Mouse (Mus musculus) heart, embryonic 11.5 days (tissue): ENCODE data around the gene 9930021J03Rik. TPM values are rescaled to one million over a fixed set of nuclear protein-coding genes. Genes with fewer than 3 reads are reported as not detected.

Source experiments
- ATAC-seq: fragments of 200-750 bp; cut with Nextera tagmentation; replicated peaks from 2 replicates; pipeline ENCODE4 v1.8.0; 2017; ENCODE audit warnings: moderate library complexity; ENCODE audit not compliant: insufficient number of reproducible peaks, low FRiP score, low TSS enrichment
- H3K27ac ChIP-seq: fragments of 300-500 bp; sonication (generic); 2 replicates; pipeline ENCODE4 v1.5.1; 2014; ENCODE audit warnings: mild to moderate bottlenecking, low read depth, low read length
- H3K27me3 ChIP-seq: fragments of 300-500 bp; sonication (generic); 2 replicates; pipeline ENCODE4 v1.6.1; 2014; ENCODE audit warnings: mild to moderate bottlenecking, low read length, mixed read lengths; ENCODE audit not compliant: control insufficient read depth, insufficient read depth
- H3K36me3 ChIP-seq: fragments of 300-500 bp; sonication (generic); 2 replicates; pipeline ENCODE4 v1.6.1; 2014; ENCODE audit warnings: mild to moderate bottlenecking, low read length, moderate library complexity, mixed read lengths; ENCODE audit not compliant: control insufficient read depth, insufficient read depth
- H3K4me1 ChIP-seq: fragments of 300-500 bp; sonication (generic); 2 replicates; pipeline ENCODE4 v1.6.1; 2014; ENCODE audit warnings: low read length; ENCODE audit not compliant: control insufficient read depth, insufficient read depth
- H3K4me2 ChIP-seq: fragments of 300-500 bp; sonication (generic); 2 replicates; pipeline ENCODE4 v1.6.1; 2014; ENCODE audit warnings: mild to moderate bottlenecking, moderate library complexity
- H3K4me3 ChIP-seq: fragments of 300-500 bp; sonication (generic); 2 replicates; pipeline ENCODE4 v1.5.1; 2014; ENCODE audit warnings: low read depth, low read length
- H3K9ac ChIP-seq: fragments of 300-500 bp; sonication (generic); 2 replicates; pipeline ENCODE4 v1.6.1; 2014; ENCODE audit warnings: mild to moderate bottlenecking, low read depth, low read length, moderate library complexity
- H3K9me3 ChIP-seq: fragments of 300-500 bp; sonication (generic); replicated peaks from 2 replicates; pipeline ENCODE4 v1.6.1; 2016; ENCODE audit warnings: low read length; ENCODE audit not compliant: control insufficient read depth
- WGBS: fragments of 180-500 bp; shearing (Covaris S2); extraction: QIAGEN DNeasy Blood & Tissue Kit; methylation state at CpG from one replicate; pipeline ENCODE4 v1.1.7; 2014; ENCODE audit not compliant: insufficient replicate concordance; 5-methylcytosine and 5-hydroxymethylcytosine counted together
- polyA plus RNA-seq: library from polyadenylated mRNA; unstranded; fragments of >200 nt; fragmentation: Nextera tagmentation; extraction: Ambion mirVana; gene quantifications from 2 replicates; pipeline ENCODE4 v1.2.1, GENCODE M21; 2014

9930021J03Rik gene
- polyA plus RNA-seq, 1 experiment from 2014 or later: 6.0 TPM

DNA sequence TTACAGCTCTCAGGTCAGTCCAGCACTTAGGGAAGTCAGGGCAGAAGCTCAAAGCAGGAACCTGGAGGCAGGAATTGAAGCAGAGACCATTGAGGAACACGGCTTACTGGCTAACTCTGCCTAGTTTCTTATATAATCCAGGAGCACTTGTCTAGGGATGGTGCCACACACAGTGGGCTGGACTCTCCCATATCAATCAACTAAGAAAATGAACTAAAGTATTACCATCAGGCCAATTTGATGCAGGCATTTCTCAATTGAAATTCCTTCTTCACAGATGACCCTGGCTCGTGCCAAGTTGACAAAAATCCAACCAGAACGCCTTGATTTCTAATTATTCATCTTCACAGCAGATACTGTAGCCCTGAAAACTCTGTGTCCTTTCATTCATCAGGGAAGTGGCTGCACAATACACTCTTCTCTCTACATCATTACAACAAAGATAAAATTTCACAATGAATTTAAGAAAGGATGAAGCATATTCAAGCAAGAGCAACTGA is 32.9 kb upstream of the 9930021J03Rik start:
- Histone ChIP-seq H3K4me1 (no peaks in the 10 kb centered on the region), H3K27ac (no peak overlapping the region), H3K36me3 (no peaks in the 10 kb centered on the region), H3K9me3 (no peaks in the 10 kb centered on the region), H3K27me3 (no peaks in the 10 kb centered on the region), H3K4me3 (no peak overlapping the region), H3K9ac (no peak overlapping the region), H3K4me2 (no peak overlapping the region)
- WGBS: 64% methylated on average over 3 of the region's 3 CpGs
- ATAC-seq: no peak

DNA sequence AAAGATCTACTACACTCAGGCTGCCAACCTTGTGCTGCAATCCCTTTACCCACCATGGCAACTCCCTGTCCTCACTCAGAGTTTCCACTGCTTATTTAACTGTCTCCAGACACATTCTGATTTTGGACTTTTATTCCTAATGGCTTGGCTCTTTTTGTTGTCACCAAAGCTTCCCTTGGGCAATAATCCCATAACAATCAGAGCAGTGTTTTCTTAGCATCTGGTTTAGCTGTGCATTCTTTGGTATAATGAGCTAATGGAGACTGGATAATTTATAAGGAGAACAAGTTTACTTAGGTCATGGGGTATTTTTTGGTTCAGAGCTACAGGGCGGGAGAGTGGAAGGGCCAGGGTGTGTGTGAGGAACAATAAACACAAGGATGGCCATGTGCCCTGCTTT is 32.4 kb upstream of the 9930021J03Rik start:
- Histone ChIP-seq H3K9me3 (no peaks in the 10 kb centered on the region), H3K4me3 (no peak overlapping the region), H3K9ac (no peak overlapping the region), H3K4me1 (no peaks in the 10 kb centered on the region), H3K36me3 (no peaks in the 10 kb centered on the region), H3K4me2 (no peak overlapping the region), H3K27me3 (no peaks in the 10 kb centered on the region), H3K27ac (no peak overlapping the region)
- 78% methylated on average over 1 of the region's 1 CpGs for WGBS
- no peak for ATAC-seq

DNA sequence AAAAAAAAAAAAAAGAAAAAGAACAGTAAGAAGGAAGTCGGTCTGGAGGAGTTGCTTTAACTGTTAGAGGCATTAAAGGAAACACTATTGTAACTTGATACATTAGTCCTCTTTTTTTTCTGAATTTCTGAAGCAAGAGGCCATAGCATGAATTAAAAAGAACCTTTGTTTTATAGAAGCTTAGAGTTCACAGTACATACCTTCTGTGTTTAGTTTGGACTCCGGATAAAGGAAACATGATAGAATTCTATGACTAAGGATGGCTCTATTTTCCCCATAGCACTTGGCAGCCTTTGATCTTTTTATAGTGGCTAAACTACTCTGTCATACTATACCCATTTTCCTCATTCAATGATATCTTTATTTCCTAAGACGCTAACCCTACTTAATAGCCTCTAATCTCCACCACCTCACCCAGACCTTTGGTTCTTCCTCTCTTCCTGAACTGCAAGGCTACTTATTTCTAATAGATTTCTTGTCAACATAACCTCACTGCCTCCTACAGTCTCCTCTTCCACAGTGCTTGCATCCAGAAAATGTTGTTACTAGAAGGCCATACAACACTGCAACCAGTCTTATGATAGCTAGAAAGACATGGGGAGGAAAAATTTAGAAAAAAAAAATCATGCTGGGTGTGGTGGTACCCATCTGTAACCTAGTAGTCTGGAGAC is 29.7 kb upstream of the 9930021J03Rik start:
- Histone ChIP-seq H3K9ac (no peak overlapping the region), H3K9me3 (no peaks in the 10 kb centered on the region), H3K27me3 (no peaks in the 10 kb centered on the region), H3K36me3 (no peaks in the 10 kb centered on the region), H3K27ac (no peak overlapping the region), H3K4me3 (no peak overlapping the region), H3K4me2 (no peak overlapping the region), H3K4me1 (no peaks in the 10 kb centered on the region)
- ATAC-seq: no peak
- WGBS: 67% methylated on average over 3 of the region's 3 CpGs

DNA sequence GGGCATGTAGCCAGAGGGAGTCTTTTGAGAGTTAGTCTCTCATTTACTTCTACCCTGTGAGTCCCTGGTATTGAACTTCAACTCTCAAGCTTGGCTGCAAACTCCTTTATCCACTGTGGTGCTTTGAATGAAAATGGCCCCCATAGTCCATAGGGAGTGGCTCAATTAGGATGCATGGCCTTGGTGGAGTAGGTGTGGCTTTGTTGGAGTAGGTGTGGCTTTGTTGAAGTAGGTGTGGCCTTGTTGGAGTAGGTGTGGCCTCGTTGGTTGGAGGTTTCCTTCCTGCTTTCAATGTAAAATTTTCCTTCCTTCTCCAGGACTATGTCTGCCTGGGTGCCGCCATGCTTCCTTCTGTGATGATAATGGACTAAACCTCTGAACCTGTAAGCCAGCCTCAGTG is 25.1 kb upstream of the 9930021J03Rik start:
- 62% methylated on average over 2 of the region's 2 CpGs for WGBS

DNA sequence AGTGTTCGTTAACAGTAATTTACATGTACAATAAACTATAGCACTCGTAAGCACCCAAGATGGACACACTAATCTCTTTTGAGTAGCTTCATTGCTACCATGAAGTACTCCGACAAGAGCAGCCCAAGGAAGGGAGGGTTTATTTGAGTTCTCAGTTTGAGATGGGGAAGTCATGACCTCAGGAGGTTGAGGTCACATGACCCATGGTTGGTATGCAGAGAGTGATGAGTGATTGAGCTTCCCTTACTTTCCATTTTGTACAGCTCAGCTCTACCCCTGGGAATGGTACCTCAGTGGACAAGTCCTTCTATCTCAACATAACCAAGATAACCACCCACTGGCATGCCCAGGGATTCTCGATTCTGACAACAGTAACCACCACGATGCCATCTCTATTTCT is 22.8 kb upstream of the 9930021J03Rik start:
- 59% methylated on average over 5 of the region's 5 CpGs for WGBS
- Histone ChIP-seq H3K4me1 (no peaks in the 10 kb centered on the region), H3K9ac (no peak overlapping the region), H3K4me3 (no peak overlapping the region), H3K4me2 (no peak overlapping the region), H3K36me3 (no peaks in the 10 kb centered on the region), H3K27me3 (no peaks in the 10 kb centered on the region; the same call in 1 of the 2 replicates), H3K9me3 (no peaks in the 10 kb centered on the region), H3K27ac (no peak overlapping the region)
- no peak for ATAC-seq

More for the DNA sequence above, 25.1 kb upstream of the 9930021J03Rik start:
- Histone ChIP-seq H3K9ac (no peak overlapping the region), H3K4me1 (no peaks in the 10 kb centered on the region), H3K36me3 (no peaks in the 10 kb centered on the region), H3K9me3 (no peaks in the 10 kb centered on the region), H3K4me3 (no peak overlapping the region), H3K4me2 (no peak overlapping the region), H3K27ac (no peak overlapping the region), H3K27me3 (no peaks in the 10 kb centered on the region; the same call in 1 of the 2 replicates)
- ATAC-seq: no peak

DNA sequence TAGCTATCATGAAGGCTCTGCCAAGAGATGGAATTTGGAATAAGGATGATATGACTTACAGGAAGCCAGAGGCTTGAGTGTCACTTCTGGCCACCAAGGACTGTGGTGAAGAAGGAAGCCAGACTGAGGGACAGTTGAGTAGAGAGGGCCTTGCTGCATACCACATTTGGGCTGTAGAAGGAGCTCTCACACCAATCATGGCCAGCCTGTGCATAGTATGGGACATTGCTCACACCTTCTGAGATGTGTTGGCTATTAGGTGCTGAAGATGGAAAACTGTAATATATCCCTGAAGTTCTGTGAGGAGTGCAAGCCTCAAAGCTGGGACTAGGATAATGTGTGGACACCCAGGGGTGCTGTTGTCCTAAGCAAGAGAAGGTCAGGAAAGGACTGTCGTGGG is 20.9 kb upstream of the 9930021J03Rik start:
- no peaks in the 10 kb centered on the region for H3K36me3 ChIP-seq
- H3K4me3 ChIP-seq: no peak overlapping the region
- no peak for ATAC-seq
- H3K9me3 ChIP-seq: no peaks in the 10 kb centered on the region
- no peak overlapping the region for H3K9ac ChIP-seq
- no peak overlapping the region for H3K4me2 ChIP-seq
- H3K27me3 ChIP-seq: no peaks in the 10 kb centered on the region; the same call in 1 of the 2 replicates
- H3K27ac ChIP-seq: no peak overlapping the region
- 83% methylated on average over 1 of the region's 1 CpGs for WGBS
- no peaks in the 10 kb centered on the region for H3K4me1 ChIP-seq

DNA sequence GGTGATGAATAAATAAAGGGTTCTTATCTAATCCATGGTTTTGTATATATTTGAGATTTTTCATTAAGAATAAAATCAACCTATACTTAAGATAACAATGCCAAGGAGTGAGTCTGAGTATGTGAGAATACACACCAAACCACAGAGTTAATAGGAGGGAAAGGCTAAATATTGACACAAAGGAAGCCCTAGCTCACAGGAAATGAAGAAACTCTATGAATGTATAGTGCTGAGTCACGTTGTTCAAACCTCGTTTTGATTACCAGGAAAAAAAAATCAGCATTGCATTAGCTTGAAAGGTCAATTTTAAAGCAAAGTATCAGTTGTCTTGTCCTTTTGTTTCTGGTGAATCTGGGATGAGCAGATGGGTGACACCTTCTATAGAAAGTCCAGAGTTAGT is 19.2 kb upstream of the 9930021J03Rik start:
- H3K36me3 ChIP-seq: no peaks in the 10 kb centered on the region
- H3K27ac ChIP-seq: no peak overlapping the region
- no peak overlapping the region for H3K4me3 ChIP-seq
- H3K4me1 ChIP-seq: no peaks in the 10 kb centered on the region
- 52% methylated on average over 2 of the region's 2 CpGs for WGBS
- H3K9me3 ChIP-seq: no peaks in the 10 kb centered on the region
- H3K9ac ChIP-seq: no peak overlapping the region
- no peaks in the 10 kb centered on the region; the same call in 1 of the 2 replicates for H3K27me3 ChIP-seq
- no peak overlapping the region for H3K4me2 ChIP-seq
- no peak for ATAC-seq

DNA sequence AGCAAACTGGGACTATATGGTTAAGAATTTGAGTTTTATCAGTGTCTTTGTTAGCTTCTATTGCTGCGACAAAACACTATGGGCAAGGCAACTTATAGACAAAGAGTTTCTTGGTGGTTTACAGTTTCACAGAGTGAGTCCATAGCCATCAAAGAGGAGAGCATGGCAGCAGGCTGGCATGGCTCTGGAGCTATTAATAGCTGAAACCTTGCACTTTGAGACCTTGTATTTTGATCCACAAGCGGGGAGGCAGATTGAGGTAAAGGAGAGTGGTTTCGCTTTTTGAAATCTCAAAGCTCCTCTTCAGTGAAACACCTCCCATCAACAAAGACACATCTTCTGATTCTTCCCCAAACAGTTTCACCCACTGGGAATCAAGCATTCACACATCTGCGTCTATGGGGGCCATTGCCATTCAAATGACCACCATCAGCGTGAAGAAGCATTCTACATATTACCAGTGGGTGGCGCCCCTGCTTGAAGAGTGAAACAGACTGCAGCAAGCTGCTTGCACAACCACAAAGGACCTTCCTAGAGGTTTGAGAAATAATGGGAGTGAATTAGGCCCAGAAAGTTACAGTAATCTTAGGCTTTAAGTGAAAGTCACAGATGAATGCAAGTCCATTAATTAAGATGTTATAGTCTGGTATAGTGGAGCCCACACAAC is 18.4 kb upstream of the 9930021J03Rik start:
- no peaks in the 10 kb centered on the region; the same call in 1 of the 2 replicates for H3K27me3 ChIP-seq
- 48% methylated on average over 6 of the region's 6 CpGs for WGBS

More for the DNA sequence above, 18.4 kb upstream of the 9930021J03Rik start:
- Histone ChIP-seq H3K4me1 (no peaks in the 10 kb centered on the region), H3K27ac (no peak overlapping the region), H3K9me3 (no peaks in the 10 kb centered on the region), H3K36me3 (no peaks in the 10 kb centered on the region), H3K9ac (no peak overlapping the region), H3K4me2 (no peak overlapping the region), H3K4me3 (no peak overlapping the region)
- no peak for ATAC-seq
